Mouse (Mus musculus): ENCODE results near the gene Tbc1d17. TPM values are rescaled to one million over a fixed set of nuclear protein-coding genes. Genes with fewer than 3 reads are reported as not detected.
A peak's percentile ranks its signal among the peaks of the same experiment; 100 is the strongest.

Tbc1d17 gene
- polyA plus RNA-seq, 1 experiment from 2014 or later = 69.9 TPM

DNA sequence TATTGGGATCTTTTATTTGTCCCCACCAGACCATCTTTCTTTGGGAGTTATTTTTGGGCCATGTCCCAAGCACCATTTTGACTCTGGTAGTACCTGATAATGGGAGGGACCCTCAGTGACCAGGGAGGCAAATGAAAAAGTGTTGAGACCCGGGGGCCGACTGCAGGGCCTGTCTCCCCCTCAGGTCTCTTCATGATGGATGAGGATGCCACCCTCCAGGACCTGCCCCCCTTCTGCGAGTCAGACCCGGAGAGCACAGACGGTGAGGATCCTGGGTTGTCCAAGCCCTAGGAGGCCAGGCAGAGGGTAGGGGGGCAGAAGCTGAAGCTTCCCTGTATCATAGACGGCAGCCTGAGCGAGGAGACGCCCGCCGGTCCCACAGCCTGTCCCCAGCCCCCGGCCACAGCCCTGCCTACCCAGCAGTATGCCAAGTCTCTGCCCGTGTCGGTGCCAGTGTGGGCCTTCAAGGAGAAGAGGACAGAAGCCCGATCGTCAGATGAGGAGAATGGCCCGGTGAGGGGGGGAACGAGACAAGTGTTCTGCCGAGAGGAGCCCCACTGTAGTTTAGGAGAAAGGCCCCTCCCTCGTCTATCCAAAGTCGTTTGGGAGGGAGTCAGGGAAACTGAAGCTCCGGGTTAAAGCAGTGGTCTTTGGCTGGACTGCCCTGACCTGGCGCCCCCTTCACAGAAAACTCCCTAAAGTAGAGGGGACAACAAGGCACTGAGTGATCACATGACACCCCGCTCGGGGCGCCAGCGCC lies 4.9 kb upstream of the Tbc1d17 start:
- DNase-seq (ENCODE audit: low spot score) = no peak
- H3K4me3 ChIP-seq (ENCODE audit: low read depth, low read length) = peak overlapping the region; percentile 44
- no peaks in the 10 kb centered on the region for H3K9me3 ChIP-seq (ENCODE audit: control insufficient read depth, low read length)
- H3K9ac ChIP-seq (ENCODE audit: low read length) = peak overlapping the region; percentile 70
- H3K27ac ChIP-seq (ENCODE audit: low read depth, low read length) = peak overlapping the region; percentile 86
- H3K4me2 ChIP-seq (ENCODE audit: low read depth, low read length, severe bottlenecking) = peak overlapping the region; percentile 94
- H3K36me3 ChIP-seq (ENCODE audit: control insufficient read depth, insufficient read depth, low read length) = no peaks in the 10 kb centered on the region
- no peaks in the 10 kb centered on the region for H3K27me3 ChIP-seq (ENCODE audit: control insufficient read depth, insufficient read depth, low read length)
- ATAC-seq (replicated peaks; ENCODE audit: low FRiP score) = peak; percentile 3; the same call in 1 of the 2 replicates
- 36% methylated on average over 26 of the region's 26 CpGs for WGBS
- H3K4me1 ChIP-seq (replicated peaks; ENCODE audit: control insufficient read depth, insufficient read depth, low read length) = peaks cover 28% of the 10 kb centered on the region

DNA sequence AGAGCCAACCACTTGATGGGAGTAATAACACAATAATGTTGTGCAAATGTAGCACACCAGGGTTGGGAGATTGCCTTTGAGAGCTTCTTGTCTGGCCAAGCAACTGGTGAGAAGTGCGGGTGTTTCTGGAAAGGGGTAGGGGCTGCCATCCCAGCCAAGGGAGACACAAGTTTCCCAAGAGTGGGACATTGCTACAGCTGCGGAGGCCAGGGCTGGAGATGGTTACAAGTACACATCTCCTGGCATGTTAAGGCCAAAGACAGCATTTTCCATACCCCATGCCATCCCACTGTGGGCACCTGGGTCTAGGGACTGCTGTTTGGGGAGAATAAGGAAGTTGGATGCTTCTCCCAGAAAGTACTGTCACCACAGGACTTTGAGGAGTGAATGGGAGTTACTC lies 4.2 kb upstream of the Tbc1d17 start:
- H3K27me3 ChIP-seq (ENCODE audit: control insufficient read depth, insufficient read depth, low read length) = no peaks in the 10 kb centered on the region
- WGBS = 98% methylated on average over 2 of the region's 2 CpGs
- no peaks in the 10 kb centered on the region for H3K36me3 ChIP-seq (ENCODE audit: control insufficient read depth, insufficient read depth, low read length)
- H3K4me1 ChIP-seq (replicated peaks; ENCODE audit: control insufficient read depth, insufficient read depth, low read length) = peaks cover 25% of the 10 kb centered on the region
- no peak overlapping the region for H3K27ac ChIP-seq (ENCODE audit: low read depth, low read length)
- no peak overlapping the region for H3K4me2 ChIP-seq (ENCODE audit: low read depth, low read length, severe bottlenecking)
- DNase-seq (ENCODE audit: low spot score) (no peak), ATAC-seq (replicated peaks; ENCODE audit: low FRiP score) (no peak)
- H3K9ac ChIP-seq (ENCODE audit: low read length) = no peak overlapping the region
- no peak overlapping the region for H3K4me3 ChIP-seq (ENCODE audit: low read depth, low read length)
- no peaks in the 10 kb centered on the region for H3K9me3 ChIP-seq (ENCODE audit: control insufficient read depth, low read length)

DNA sequence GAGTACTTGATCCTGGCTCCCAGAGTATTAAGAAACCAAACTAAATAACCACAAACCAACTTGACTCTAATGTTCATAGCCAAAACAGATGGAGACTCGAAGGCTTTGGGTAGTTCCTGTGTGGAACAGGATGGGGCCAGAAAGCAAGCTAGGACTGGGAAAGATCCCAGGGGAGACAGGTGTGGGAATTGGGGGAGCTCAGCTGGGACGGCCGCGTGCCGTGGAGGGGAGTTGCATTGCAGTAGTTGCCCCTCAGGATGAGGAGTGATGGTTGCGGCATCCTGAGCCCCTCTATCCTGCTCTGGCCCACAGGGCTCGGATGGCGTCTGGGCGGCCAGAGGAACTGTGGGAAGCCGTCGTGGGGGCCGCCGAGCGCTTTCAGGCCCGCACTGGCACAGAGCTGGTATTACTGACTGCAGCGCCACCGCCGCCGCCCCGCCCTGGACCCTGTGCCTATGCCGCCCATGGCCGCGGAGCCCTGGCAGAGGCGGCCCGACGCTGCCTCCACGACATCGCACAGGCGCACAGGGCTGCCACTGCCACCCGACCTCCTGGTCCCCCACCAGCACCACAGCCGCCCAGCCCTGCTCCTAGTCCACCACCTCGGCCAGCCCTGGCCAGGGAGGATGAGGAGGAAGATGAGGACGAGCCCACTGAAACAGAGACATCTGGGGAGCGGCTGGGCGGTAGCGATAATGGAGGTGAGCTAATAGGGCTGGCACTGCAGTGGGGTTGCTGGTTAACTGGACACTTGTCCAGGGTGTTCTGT lies 3.6 kb upstream of the Tbc1d17 start:
- Histone ChIP-seq H3K36me3 (ENCODE audit: control insufficient read depth, insufficient read depth, low read length) (no peaks in the 10 kb centered on the region), H3K4me3 (ENCODE audit: low read depth, low read length) (no peak overlapping the region), H3K27me3 (ENCODE audit: control insufficient read depth, insufficient read depth, low read length) (no peaks in the 10 kb centered on the region), H3K9me3 (ENCODE audit: control insufficient read depth, low read length) (no peaks in the 10 kb centered on the region), H3K4me2 (ENCODE audit: low read depth, low read length, severe bottlenecking) (no peak overlapping the region), H3K27ac (ENCODE audit: low read depth, low read length) (no peak overlapping the region), H3K4me1 (replicated peaks; ENCODE audit: control insufficient read depth, insufficient read depth, low read length) (peaks cover 25% of the 10 kb centered on the region), H3K9ac (ENCODE audit: low read length) (no peak overlapping the region)
- 90% methylated on average over 36 of the region's 36 CpGs for WGBS
- no peak for ATAC-seq (replicated peaks; ENCODE audit: low FRiP score)
- DNase-seq (ENCODE audit: low spot score) = no peak

DNA sequence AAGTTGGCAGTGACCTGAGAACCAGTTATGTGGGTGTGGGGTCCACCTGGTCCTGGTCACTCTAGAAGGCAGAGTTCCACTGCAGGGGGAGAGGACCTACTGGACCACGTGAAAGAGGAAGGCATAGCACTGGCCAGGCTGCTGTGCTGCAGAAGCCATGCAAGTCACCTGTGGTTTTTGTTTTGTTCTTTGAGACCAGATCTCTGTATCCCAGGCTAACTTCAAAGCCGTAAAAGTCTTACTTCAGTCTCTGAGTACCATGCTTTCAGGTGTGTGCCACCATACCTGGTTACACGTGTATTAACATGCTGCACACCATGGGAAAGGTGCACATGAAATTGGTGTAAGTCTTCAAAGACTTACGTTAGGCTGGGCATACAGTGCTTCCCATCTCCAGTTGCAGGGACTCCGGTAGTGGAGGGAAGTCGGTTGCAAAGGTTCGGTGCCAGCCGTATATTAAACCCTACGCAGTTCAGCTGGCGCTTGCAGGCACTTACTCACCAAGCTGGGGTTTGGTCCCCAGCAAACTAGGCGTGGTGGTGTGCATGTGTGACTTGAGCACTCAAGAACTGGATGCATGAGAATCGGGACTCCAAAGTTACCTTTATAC lies 2.9 kb upstream of the Tbc1d17 start:
- no peak overlapping the region for H3K4me3 ChIP-seq (ENCODE audit: low read depth, low read length)
- H3K27ac ChIP-seq (ENCODE audit: low read depth, low read length) = no peak overlapping the region
- H3K27me3 ChIP-seq (ENCODE audit: control insufficient read depth, insufficient read depth, low read length) = no peaks in the 10 kb centered on the region
- peaks cover 25% of the 10 kb centered on the region for H3K4me1 ChIP-seq (replicated peaks; ENCODE audit: control insufficient read depth, insufficient read depth, low read length)
- no peak overlapping the region for H3K9ac ChIP-seq (ENCODE audit: low read length)
- WGBS = 90% methylated on average over 12 of the region's 12 CpGs
- no peaks in the 10 kb centered on the region for H3K9me3 ChIP-seq (ENCODE audit: control insufficient read depth, low read length)
- DNase-seq (ENCODE audit: low spot score) (no peak), ATAC-seq (replicated peaks; ENCODE audit: low FRiP score) (no peak)
- no peak overlapping the region for H3K4me2 ChIP-seq (ENCODE audit: low read depth, low read length, severe bottlenecking)
- H3K36me3 ChIP-seq (ENCODE audit: control insufficient read depth, insufficient read depth, low read length) = no peaks in the 10 kb centered on the region

DNA sequence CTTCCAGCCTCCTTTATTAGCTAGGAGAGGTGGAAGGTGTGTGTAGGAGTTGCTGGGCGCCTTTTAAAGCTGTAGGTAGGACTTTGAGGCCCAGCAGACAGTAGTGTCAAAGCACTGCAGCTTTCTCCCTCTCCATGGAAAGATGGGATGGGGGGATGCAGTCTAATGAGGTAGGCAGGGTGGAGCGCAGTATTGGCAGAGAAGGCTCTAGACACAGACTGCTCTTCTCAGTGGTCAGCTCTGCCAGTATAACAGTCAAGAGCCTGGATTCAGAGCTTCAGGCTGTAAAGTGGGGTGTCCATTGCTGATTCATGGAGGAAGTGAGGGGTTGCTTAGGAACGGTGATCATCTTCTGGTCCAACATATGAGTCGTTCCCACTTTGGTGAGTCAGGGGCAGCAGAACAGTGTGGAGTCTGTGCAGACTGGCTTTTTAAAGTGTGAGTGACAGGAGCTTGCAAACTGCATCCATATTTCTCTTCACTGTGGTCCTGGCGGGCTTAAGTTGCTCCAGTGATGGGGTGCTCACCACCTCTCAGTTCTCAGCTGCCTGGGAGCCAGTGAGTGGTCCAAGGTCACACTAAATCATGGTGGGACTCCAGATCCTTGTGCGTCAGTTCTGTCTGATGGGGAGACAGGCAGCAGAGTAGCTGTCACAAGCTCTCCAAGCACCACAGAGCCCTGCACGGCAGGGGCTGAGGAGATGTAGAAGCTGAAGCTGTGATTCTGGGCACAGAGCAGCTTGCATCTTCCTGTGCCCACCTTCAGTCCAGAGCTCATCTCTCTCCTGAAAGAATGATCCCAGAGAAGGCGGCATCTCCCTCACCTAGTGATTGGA lies 2.1 kb upstream of the Tbc1d17 start:
- H3K4me2 ChIP-seq (ENCODE audit: low read depth, low read length, severe bottlenecking) = peak overlapping the region; percentile 70
- H3K9me3 ChIP-seq (ENCODE audit: control insufficient read depth, low read length) = no peaks in the 10 kb centered on the region
- DNase-seq (ENCODE audit: low spot score) = no peak
- ATAC-seq (replicated peaks; ENCODE audit: low FRiP score) = no peak
- H3K27me3 ChIP-seq (ENCODE audit: control insufficient read depth, insufficient read depth, low read length) = no peaks in the 10 kb centered on the region
- peaks cover under 1% of the 10 kb centered on the region; the same call in 1 of the 2 replicates for H3K36me3 ChIP-seq (ENCODE audit: control insufficient read depth, insufficient read depth, low read length)
- peak overlapping the region; percentile 63 for H3K4me3 ChIP-seq (ENCODE audit: low read depth, low read length)
- peak overlapping the region; percentile 72 for H3K9ac ChIP-seq (ENCODE audit: low read length)
- H3K27ac ChIP-seq (ENCODE audit: low read depth, low read length) = peak overlapping the region; percentile 94; the same call in 1 of the 2 replicates
- peaks cover 23% of the 10 kb centered on the region for H3K4me1 ChIP-seq (replicated peaks; ENCODE audit: control insufficient read depth, insufficient read depth, low read length)
- WGBS = 78% methylated on average over 8 of the region's 8 CpGs

DNA sequence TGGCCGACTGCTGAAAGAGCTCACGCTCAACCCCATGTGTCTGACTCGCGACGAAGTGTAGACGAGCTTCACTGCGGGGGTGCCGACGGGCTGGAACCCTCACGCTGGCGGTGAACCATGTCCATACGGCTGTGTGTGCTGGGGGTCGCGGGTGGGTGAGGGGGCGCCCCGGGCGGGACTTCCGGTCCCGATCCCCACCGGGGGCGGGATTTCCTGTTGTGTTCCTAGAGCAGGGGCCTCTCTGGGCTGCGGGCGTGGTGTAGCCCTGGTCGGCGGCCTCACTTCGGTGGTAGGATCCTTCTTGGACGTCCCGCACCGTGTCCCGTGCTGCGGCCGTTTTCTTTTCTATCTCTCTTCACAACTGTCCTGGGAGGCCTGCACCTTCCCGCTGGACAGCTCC lies 1.3 kb upstream of the Tbc1d17 start:
- H3K4me2 ChIP-seq (ENCODE audit: low read depth, low read length, severe bottlenecking) = peak overlapping the region; percentile 70
- DNase-seq (ENCODE audit: low spot score) = peak; percentile 92
- H3K4me1 ChIP-seq (replicated peaks; ENCODE audit: control insufficient read depth, insufficient read depth, low read length) = peaks cover 22% of the 10 kb centered on the region
- under 1% methylated on average over 33 of the region's 33 CpGs for WGBS
- H3K9me3 ChIP-seq (ENCODE audit: control insufficient read depth, low read length) = no peaks in the 10 kb centered on the region
- peaks cover 3% of the 10 kb centered on the region; the same call in 1 of the 2 replicates for H3K36me3 ChIP-seq (ENCODE audit: control insufficient read depth, insufficient read depth, low read length)
- peak overlapping the region; percentile 63 for H3K4me3 ChIP-seq (ENCODE audit: low read depth, low read length)
- peak; percentile 41 for ATAC-seq (replicated peaks; ENCODE audit: low FRiP score)
- peak overlapping the region; percentile 72 for H3K9ac ChIP-seq (ENCODE audit: low read length)
- H3K27me3 ChIP-seq (ENCODE audit: control insufficient read depth, insufficient read depth, low read length) = no peaks in the 10 kb centered on the region
- peak overlapping the region; percentile 94 for H3K27ac ChIP-seq (ENCODE audit: low read depth, low read length)

DNA sequence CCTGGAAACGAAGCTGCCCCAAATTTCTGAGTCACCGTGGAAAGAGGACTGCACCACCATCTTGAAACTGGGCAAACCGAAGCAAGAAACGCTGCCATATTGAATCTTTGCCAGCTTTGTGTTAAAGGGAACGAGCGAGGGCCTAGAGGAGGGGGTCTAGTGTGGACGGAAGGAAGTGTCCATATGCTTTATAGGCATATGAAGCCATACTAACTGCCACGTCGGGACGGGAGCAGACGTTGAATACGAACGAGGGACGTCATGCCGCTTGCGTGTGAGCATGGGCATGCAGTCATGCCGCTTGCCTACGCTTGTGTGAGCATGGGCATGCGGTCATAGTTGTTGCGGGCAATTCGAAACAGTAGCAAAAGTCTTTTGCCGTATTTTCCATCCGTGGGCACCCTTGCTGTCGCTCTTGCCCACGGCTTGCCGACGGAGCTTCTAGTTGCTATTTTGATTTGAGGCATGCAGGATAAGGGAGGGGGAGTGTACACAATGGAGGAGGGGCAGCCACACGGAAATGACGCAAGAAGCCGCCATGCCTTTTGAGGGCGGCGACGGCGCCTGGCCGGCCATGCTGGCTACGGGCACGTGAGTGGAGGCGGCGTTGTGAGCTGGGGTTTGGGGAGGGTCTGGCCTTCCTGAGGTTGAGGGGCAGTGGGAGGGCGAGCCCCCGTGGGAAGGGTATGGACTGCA lies 685 bp upstream of the Tbc1d17 start:
- H3K36me3 ChIP-seq (ENCODE audit: control insufficient read depth, insufficient read depth, low read length) = peaks cover 3% of the 10 kb centered on the region; the same call in 1 of the 2 replicates
- under 1% methylated on average over 41 of the region's 41 CpGs for WGBS
- peak; percentile 75 for ATAC-seq (replicated peaks; ENCODE audit: low FRiP score)
- peak overlapping the region; percentile 72 for H3K9ac ChIP-seq (ENCODE audit: low read length)
- peaks cover 18% of the 10 kb centered on the region for H3K4me1 ChIP-seq (replicated peaks; ENCODE audit: control insufficient read depth, insufficient read depth, low read length)
- peak overlapping the region; percentile 63 for H3K4me3 ChIP-seq (ENCODE audit: low read depth, low read length)
- H3K4me2 ChIP-seq (ENCODE audit: low read depth, low read length, severe bottlenecking) = peak overlapping the region; percentile 70
- H3K27ac ChIP-seq (ENCODE audit: low read depth, low read length) = peak overlapping the region; percentile 94
- DNase-seq (ENCODE audit: low spot score) = peak; percentile 93
- H3K9me3 ChIP-seq (ENCODE audit: control insufficient read depth, low read length) = no peaks in the 10 kb centered on the region
- no peaks in the 10 kb centered on the region for H3K27me3 ChIP-seq (ENCODE audit: control insufficient read depth, insufficient read depth, low read length)

Measured in forebrain, embryonic 11.5 days (tissue).